7 mouse cellular contexts compared by ENCODE assay signal in the genomic region with DNA sequence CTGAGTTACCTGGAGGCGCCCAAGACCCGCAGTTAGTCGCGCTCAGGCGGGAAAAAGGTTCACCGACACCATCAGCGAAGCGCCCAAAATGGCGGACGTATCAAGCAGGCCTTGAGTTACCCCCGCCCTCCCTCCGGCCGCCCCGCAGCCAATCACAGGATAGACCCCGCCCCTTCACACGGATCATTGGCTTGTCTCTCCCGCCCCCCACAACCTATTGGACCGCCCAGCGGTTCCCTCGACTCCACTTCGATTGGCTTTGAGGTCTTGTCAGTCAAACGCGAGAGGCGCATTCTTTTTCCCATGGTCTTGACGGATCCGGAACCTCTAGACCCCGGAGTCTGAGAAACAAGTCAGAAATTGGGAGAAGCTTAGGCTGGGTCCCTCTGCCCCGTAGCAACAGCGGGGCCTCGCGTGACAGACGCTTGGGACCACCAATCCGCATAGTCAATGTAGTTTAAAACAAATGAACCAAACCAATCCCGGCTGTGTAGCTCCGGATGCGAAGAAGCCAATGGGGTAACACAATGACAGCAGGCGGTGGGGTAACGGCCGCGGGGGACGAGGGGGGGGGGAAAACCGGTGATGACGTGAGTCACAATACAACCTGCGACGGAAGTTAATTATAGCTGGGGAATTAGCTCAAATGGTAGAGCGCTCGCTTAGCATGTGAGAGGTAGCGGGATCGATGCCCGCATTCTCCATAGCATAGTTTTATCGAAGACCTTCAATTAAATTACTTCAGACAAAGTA. TPM values are rescaled to one million over a fixed set of nuclear protein-coding genes. Genes with fewer than 3 reads are reported as not detected.
DNase-seq lines count a peak whose midpoint lies in the region; ATAC-seq lines count a peak whose summit lies in the region.

Gene Ppp6r3 (minus strand): TSS at position 118 of the 753 bp plus-strand sequence.

- H3K9me3 ChIP-seq in intestine, embryonic 16.5 days (ENCODE audit: control insufficient read depth, low read length), result no peaks in the 10 kb centered on the region
- H3K9me3 ChIP-seq in midbrain, embryonic 11.5 days (ENCODE audit: control insufficient read depth, low read length), result no peaks in the 10 kb centered on the region

- H3K4me1 ChIP-seq in intestine, embryonic 16.5 days (ENCODE audit: control insufficient read depth, insufficient read depth, low read length), result peaks cover 31% of the 10 kb centered on the region
- peaks cover 15% of the 10 kb centered on the region for H3K4me1 ChIP-seq in midbrain, embryonic 11.5 days (ENCODE audit: control insufficient read depth, insufficient read depth, low read length)

- WGBS in intestine, embryonic 16.5 days, result under 1% methylated on average over 47 of the region's 51 CpGs
- WGBS in midbrain, embryonic 11.5 days, result under 1% methylated on average over 49 of the region's 51 CpGs

- H3K9ac ChIP-seq in intestine, embryonic 16.5 days (ENCODE audit: low read depth, low read length), result peak within 1 kb of the TSS; percentile 92
- H3K9ac ChIP-seq in midbrain, embryonic 11.5 days (ENCODE audit: low read length), result peak within 1 kb of the TSS; percentile 92

- peak within 1 kb of the TSS; percentile 70 for H3K4me3 ChIP-seq in intestine, embryonic 16.5 days (ENCODE audit: low read length)
- peak within 1 kb of the TSS; percentile 95 for H3K4me3 ChIP-seq in midbrain, embryonic 11.5 days (ENCODE audit: low read depth, low read length)

- no peaks in the 10 kb centered on the region for H3K27me3 ChIP-seq in intestine, embryonic 16.5 days (replicated peaks; ENCODE audit: control insufficient read depth, insufficient read depth, low read length)
- no peaks in the 10 kb centered on the region for H3K27me3 ChIP-seq in midbrain, embryonic 11.5 days (ENCODE audit: control insufficient read depth, insufficient read depth, low read length)

- peak within 1 kb of the TSS; percentile 56 for H3K4me2 ChIP-seq in intestine, embryonic 16.5 days (ENCODE audit: low read depth, low read length)
- H3K4me2 ChIP-seq in midbrain, embryonic 11.5 days, result peak within 1 kb of the TSS; percentile 91

- no peaks in the 10 kb centered on the region for H3K36me3 ChIP-seq in intestine, embryonic 16.5 days (ENCODE audit: control insufficient read depth, insufficient read depth, low read length)
- H3K36me3 ChIP-seq in midbrain, embryonic 11.5 days (ENCODE audit: control insufficient read depth, insufficient read depth, low read length), result no peaks in the 10 kb centered on the region

- peak; percentile 98 for DNase-seq in adrenal gland, adult 8-10 months
- DNase-seq in embryo, embryonic 9.5 days (ENCODE audit: extremely low spot score), result peak; percentile 98
- DNase-seq in gastrocnemius, postnatal 4 days (ENCODE audit: low spot score in 2 of 2), result peak; percentile 95 to 98
- DNase-seq in left cerebral cortex, postnatal 36 days (ENCODE audit: low spot score in 2 of 2), result peak; percentile 95 to 98
- peak; percentile 99 for DNase-seq in midbrain, embryonic 11.5 days (ENCODE audit: low spot score, missing footprints)
- peak; percentile 99 for DNase-seq in skeletal muscle tissue, adult 2 months (ENCODE audit: low read depth, low spot score)

- ATAC-seq in intestine, embryonic 16.5 days, result peak; percentile 96
- peak; percentile 99 for ATAC-seq in midbrain, embryonic 11.5 days (ENCODE audit: low FRiP score)

- H3K27ac ChIP-seq in intestine, embryonic 16.5 days (ENCODE audit: low read length), result peak within 1 kb of the TSS; percentile 97
- H3K27ac ChIP-seq in midbrain, embryonic 11.5 days (ENCODE audit: low read depth, low read length), result peak within 1 kb of the TSS; percentile 86

- intact Hi-C loops in left cerebral cortex, postnatal 36 days (cut with DNase I), result loop anchor here (5.0 kb wide), 1 partner anchor 189 kb away; the partner anchor contains the start of gene Tesmin

RNA-seq across cellular contexts. Expression of gene Ppp6r3, which starts in this region (rescaled TPM):
- 100 to 1,000 TPM in 3 of 4 experiments, 10 to 100 TPM in 1; 85.3 to 110 (median 106) TPM for total RNA-seq in adrenal gland, adult 8-10 months (2022)
- 10 to 100 TPM; 79.3 to 94.5 TPM for total RNA-seq in gastrocnemius, postnatal 4 days (2021)
- 43.1 and 45.1 TPM in 2 replicates for polyA plus RNA-seq in intestine, embryonic 16.5 days (2015; fragmentation: Nextera tagmentation; extraction: Ambion mirVana)
- total RNA-seq in left cerebral cortex, postnatal 36 days (2021), result 10 to 100 TPM; 73.8 to 81.5 TPM
- polyA plus RNA-seq in midbrain, embryonic 11.5 days (2014; fragmentation: Nextera tagmentation; extraction: Ambion mirVana), result 81.8 and 84.2 TPM in 2 replicates

Comparison
In these comparisons a context has a peak if more than half of its experiments do, and no peak if none do; other contexts are left out.
1. Peak in every context shown above with its lines: DNase-seq, ATAC-seq, H3K4me3 ChIP-seq and H3K27ac ChIP-seq.